Mouse (Mus musculus): ENCODE data around the gene Gm10974.

GRCm38 (mm10) chr7:66369934-66370445 lies 4.3 kb downstream of the Gm10974 start:
- TF ChIP-seq CTCF (conservative IDR thresholded peaks at IDR 0.05; ENCODE audit: insufficient read depth, insufficient read length, low read depth, low read length) (no peak), POLR2A (IDR thresholded peaks at IDR 0.05; ENCODE audit: low read depth, low read length) (no peak)
